Mouse (Mus musculus) neural tube, embryonic 14.5 days (tissue): ENCODE results near the gene P4ha1. TPM values are rescaled to one million over a fixed set of nuclear protein-coding genes. Genes with fewer than 3 reads are reported as not detected.

Source experiments
- ATAC-seq: fragments of 200-750 bp; cut with Nextera tagmentation; 2 replicates; pipeline ENCODE4 v1.8.0; 2017; ENCODE audit warnings: low read depth, mild to moderate bottlenecking, moderate TSS enrichment, moderate library complexity
- H3K27ac ChIP-seq: fragments of 300-500 bp; sonication (generic); 2 replicates; pipeline ENCODE4 v1.5.1; 2014; ENCODE audit warnings: low read depth, mild to moderate bottlenecking, control low read depth, low read length, moderate library complexity, mixed read lengths
- H3K27me3 ChIP-seq: fragments of 300-500 bp; sonication (generic); 2 replicates; pipeline ENCODE4 v1.6.1; 2014; ENCODE audit warnings: low read length; ENCODE audit not compliant: control insufficient read depth, insufficient read depth
- H3K36me3 ChIP-seq: fragments of 300-500 bp; sonication (generic); 2 replicates; pipeline ENCODE4 v1.6.1; 2014; ENCODE audit warnings: low read length, mixed read lengths; ENCODE audit not compliant: control insufficient read depth, insufficient read depth
- H3K4me1 ChIP-seq: fragments of 300-500 bp; sonication (generic); 2 replicates; pipeline ENCODE4 v1.6.1; 2014; ENCODE audit warnings: low read length; ENCODE audit not compliant: control insufficient read depth, insufficient read depth
- H3K4me2 ChIP-seq: fragments of 300-500 bp; sonication (generic); 2 replicates; pipeline ENCODE4 v1.6.1; 2014; ENCODE audit warnings: mild to moderate bottlenecking, low read depth, low read length, control low read depth
- H3K4me3 ChIP-seq: fragments of 300-500 bp; sonication (generic); 2 replicates; pipeline ENCODE4 v1.5.1; 2014; ENCODE audit warnings: low read depth, low read length, control low read depth, mixed read lengths
- H3K9ac ChIP-seq: fragments of 300-500 bp; sonication (generic); replicated peaks from 2 replicates; pipeline ENCODE4 v1.6.1; 2014; ENCODE audit warnings: low read depth, mild to moderate bottlenecking, control low read depth, low read length, mixed read lengths
- H3K9me3 ChIP-seq: fragments of 300-500 bp; sonication (generic); 2 replicates; pipeline ENCODE4 v1.6.1; 2016; ENCODE audit warnings: low read length; ENCODE audit not compliant: control insufficient read depth
- WGBS: fragments of 180-500 bp; shearing (Covaris S2); extraction: QIAGEN DNeasy Blood & Tissue Kit; methylation state at CpG from one replicate; pipeline ENCODE4 v1.1.7; 2014; 5-methylcytosine and 5-hydroxymethylcytosine counted together
- polyA plus RNA-seq: library from polyadenylated mRNA; unstranded; fragments of >200 nt; fragmentation: Nextera tagmentation; extraction: Ambion mirVana; gene quantifications from 2 replicates; pipeline ENCODE4 v1.2.1, GENCODE M21; 2014

P4ha1 gene
- polyA plus RNA-seq, 1 experiment from 2014 or later: 18.2 TPM

- H3K4me3 ChIP-seq: no peak overlapping the region
- ATAC-seq: no peak
These were observed 12.2 kb upstream of the P4ha1 start for GRCm38 (mm10) chr10:59310691-59311457.

DNA sequence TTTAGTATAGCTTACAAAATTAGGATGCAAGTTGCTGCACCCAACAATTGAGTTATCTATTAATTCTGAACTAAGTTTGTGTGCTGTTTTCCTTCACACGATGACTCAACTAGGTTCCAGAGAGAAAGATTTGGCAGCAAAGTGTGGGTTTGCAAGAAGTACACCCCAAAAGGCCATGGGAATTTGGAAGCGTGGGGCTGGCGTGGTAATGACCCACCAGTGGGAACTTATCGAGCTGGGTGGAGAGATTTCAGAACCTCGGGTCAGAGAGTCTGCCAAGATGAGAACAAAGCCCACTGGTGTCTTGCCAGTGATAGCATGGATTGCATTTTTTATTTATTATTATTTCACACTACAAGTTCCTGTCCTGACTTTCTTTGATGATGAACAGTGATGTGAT is 11.2 kb upstream of the P4ha1 start:
- Histone ChIP-seq H3K9ac (no peak overlapping the region), H3K4me2 (no peak overlapping the region), H3K27ac (no peak overlapping the region), H3K4me3 (no peak overlapping the region), H3K9me3 (no peaks in the 10 kb centered on the region), H3K27me3 (no peaks in the 10 kb centered on the region), H3K36me3 (no peaks in the 10 kb centered on the region), H3K4me1 (no peaks in the 10 kb centered on the region)
- 91% methylated on average over 5 of the region's 5 CpGs for WGBS
- no peak for ATAC-seq

More at GRCm38 (mm10) chr10:59310691-59311457, 12.2 kb upstream of the P4ha1 start:
- H3K36me3 ChIP-seq: no peaks in the 10 kb centered on the region
- no peaks in the 10 kb centered on the region for H3K27me3 ChIP-seq
- no peaks in the 10 kb centered on the region for H3K9me3 ChIP-seq
- H3K9ac ChIP-seq: no peak overlapping the region
- no peak overlapping the region for H3K27ac ChIP-seq
- no peaks in the 10 kb centered on the region for H3K4me1 ChIP-seq
- no peak overlapping the region for H3K4me2 ChIP-seq
- 78% methylated on average over 6 of the region's 6 CpGs for WGBS

DNA sequence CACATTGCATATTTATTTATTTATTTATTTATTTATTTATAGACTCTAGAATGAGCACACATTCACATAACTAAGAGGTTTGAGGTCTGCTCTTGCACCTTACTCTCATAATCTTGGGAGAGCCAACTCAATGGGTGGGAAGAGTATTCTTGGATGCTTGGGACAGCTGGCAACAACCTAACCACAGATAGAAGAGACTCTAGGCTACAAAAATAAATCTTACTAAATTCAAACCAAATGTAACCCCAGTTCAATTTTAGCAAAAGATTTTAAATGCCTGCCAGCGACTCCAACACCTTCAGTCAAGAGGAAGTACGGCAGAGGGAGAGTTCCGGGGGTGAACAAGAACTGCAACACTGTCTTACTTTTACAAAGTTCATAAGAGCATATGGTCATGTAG is 2.0 kb upstream of the P4ha1 start:
- no peak overlapping the region for H3K4me2 ChIP-seq
- H3K9ac ChIP-seq: no peak overlapping the region
- no peaks in the 10 kb centered on the region for H3K9me3 ChIP-seq
- WGBS: 89% methylated on average over 3 of the region's 3 CpGs
- no peaks in the 10 kb centered on the region for H3K27me3 ChIP-seq
- H3K4me1 ChIP-seq: peaks cover 5% of the 10 kb centered on the region; the same call in 1 of the 2 replicates
- no peak overlapping the region for H3K4me3 ChIP-seq
- no peaks in the 10 kb centered on the region for H3K36me3 ChIP-seq
- H3K27ac ChIP-seq: no peak overlapping the region
- ATAC-seq: no peak

DNA sequence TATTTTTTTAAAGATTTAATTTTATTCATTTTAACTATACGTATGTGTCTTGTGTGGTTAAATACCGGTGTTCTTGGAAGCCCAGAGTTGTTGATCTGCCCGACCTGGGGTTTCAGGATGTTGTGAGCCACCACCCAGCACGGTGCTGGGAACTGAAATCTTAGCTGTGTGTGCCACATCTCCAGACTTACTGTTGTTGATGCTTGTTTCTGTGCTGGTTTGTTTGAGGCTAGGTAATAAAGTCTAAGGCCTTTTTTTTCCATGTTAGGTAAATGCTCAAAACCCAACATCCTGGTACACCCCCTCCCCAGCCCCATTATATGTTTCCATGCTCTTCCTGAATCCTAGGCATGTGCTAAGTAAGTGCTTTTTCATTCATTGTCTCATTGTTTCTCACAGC is 825 bp upstream of the P4ha1 start:
- H3K4me3 ChIP-seq: no peak overlapping the region; the same call in 1 of the 2 replicates
- H3K9ac ChIP-seq: no peak overlapping the region
- no peaks in the 10 kb centered on the region for H3K9me3 ChIP-seq
- peaks cover 10% of the 10 kb centered on the region; the same call in 1 of the 2 replicates for H3K4me1 ChIP-seq
- 50% methylated on average over 4 of the region's 4 CpGs for WGBS
- no peaks in the 10 kb centered on the region for H3K36me3 ChIP-seq
- peak overlapping the region; percentile 50 for H3K4me2 ChIP-seq
- peak overlapping the region; percentile 88; the same call in 1 of the 2 replicates for H3K27ac ChIP-seq
- H3K27me3 ChIP-seq: no peaks in the 10 kb centered on the region
- no peak for ATAC-seq

GRCm38 (mm10) chr10:59323488-59324161 is 529 bp downstream of the P4ha1 start:
- peak; percentile 77 for ATAC-seq
- peak overlapping the region; percentile 80 for H3K9ac ChIP-seq
- no peaks in the 10 kb centered on the region for H3K27me3 ChIP-seq
- peak overlapping the region; percentile 50 for H3K4me2 ChIP-seq
- 1% methylated on average over 30 of the region's 49 CpGs for WGBS
- H3K9me3 ChIP-seq: no peaks in the 10 kb centered on the region
- no peaks in the 10 kb centered on the region for H3K36me3 ChIP-seq
- H3K4me1 ChIP-seq: peaks cover 11% of the 10 kb centered on the region; the same call in 1 of the 2 replicates
- H3K4me3 ChIP-seq: peak overlapping the region; percentile 71
- H3K27ac ChIP-seq: peak overlapping the region; percentile 88

GRCm38 (mm10) chr10:59324311-59325165 is 1.4 kb downstream of the P4ha1 start:
- H3K27ac ChIP-seq: 0 out of 2 replicates have a peak overlapping the region, but pooled peaks have one; percentile 88
- 18% methylated on average over 15 of the region's 15 CpGs for WGBS

DNA sequence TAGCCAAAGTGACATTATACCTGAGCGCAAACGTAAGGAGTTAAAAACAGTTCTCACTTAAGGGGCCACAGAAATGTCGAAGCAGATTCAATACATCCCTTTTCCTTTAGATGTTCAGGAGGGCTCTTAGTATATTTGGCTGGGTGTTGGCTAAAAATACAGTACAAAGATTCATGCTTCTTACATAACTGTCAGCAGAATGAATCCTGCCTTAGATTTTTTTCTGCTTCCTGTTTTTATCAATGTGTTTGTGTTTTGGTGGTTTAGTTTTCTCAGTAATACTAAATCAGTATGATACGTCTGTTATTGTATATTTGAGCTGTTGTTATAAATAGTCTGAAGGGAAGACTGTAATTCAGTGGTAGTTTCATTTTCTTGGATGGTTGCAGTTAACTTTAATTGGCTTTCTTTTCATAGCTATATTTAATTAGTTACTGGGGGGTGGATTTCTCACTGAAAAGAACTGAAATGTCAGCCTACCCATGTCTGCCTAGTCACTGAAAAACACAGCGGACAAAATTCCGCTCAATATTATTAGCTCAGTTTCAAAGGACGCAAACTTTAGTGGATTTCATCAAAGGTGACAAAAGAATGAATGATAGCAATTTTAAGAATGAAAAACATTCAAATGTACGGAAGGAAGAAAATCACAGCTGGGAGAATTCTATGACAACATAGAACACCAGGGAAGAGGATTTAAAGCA is 3.7 kb downstream of the P4ha1 start:
- Histone ChIP-seq H3K9me3 (no peaks in the 10 kb centered on the region), H3K4me3 (no peak overlapping the region), H3K4me2 (no peak overlapping the region), H3K9ac (no peak overlapping the region), H3K27ac (no peak overlapping the region), H3K4me1 (peaks cover 11% of the 10 kb centered on the region; the same call in 1 of the 2 replicates), H3K27me3 (no peaks in the 10 kb centered on the region), H3K36me3 (no peaks in the 10 kb centered on the region)
- 81% methylated on average over 8 of the region's 8 CpGs for WGBS
- ATAC-seq: no peak

More at GRCm38 (mm10) chr10:59324311-59325165, 1.4 kb downstream of the P4ha1 start:
- Histone ChIP-seq H3K4me3 (peak overlapping the region; percentile 71), H3K36me3 (no peaks in the 10 kb centered on the region), H3K9me3 (no peaks in the 10 kb centered on the region), H3K4me2 (peak overlapping the region; percentile 50), H3K27me3 (no peaks in the 10 kb centered on the region), H3K9ac (peak overlapping the region; percentile 80), H3K4me1 (peaks cover 11% of the 10 kb centered on the region; the same call in 1 of the 2 replicates)
- ATAC-seq: no peak

DNA sequence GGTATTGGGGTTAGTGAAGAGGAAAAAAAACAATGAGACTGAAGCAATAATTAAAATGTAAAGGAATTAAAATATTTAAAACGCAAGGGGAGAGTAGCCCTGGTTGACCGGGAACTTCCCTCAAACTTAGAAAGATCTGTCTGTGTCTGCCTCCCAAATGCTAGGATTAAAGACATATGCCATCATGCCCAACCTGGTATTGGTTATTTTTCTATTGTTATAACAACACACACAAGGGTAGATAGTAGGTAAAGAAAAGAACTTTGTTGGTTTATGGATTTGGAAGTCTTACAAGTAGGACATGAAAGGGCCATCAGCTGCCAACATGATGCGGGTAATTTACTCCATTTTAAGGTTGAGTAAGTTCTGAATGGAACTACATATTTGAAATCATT is 4.2 kb downstream of the P4ha1 start:
- Histone ChIP-seq H3K4me1 (peaks cover 11% of the 10 kb centered on the region; the same call in 1 of the 2 replicates), H3K4me2 (no peak overlapping the region), H3K9ac (no peak overlapping the region), H3K4me3 (no peak overlapping the region), H3K27ac (no peak overlapping the region), H3K27me3 (no peaks in the 10 kb centered on the region), H3K36me3 (no peaks in the 10 kb centered on the region), H3K9me3 (no peaks in the 10 kb centered on the region)
- WGBS: 89% methylated on average over 3 of the region's 3 CpGs
- no peak for ATAC-seq
